Mouse (Mus musculus) E14TG2a.4 (cell line): Measurements from ENCODE around the gene Cdkl5.

Experiments
- CTCF ChIP-seq: conservative IDR thresholded peaks from 2 replicates; pipeline ENCODE4 v1.5.1; 2014; ENCODE audit warnings: low read length
- NANOG ChIP-seq: IDR thresholded peaks from 2 replicates; pipeline ENCODE4 v1.6.1; 2014; ENCODE audit warnings: borderline replicate concordance, low read length, mixed read lengths
- POU5F1 ChIP-seq: IDR thresholded peaks from 2 replicates; pipeline ENCODE4 v1.6.1; 2014; ENCODE audit warnings: low read length, borderline replicate concordance

DNA sequence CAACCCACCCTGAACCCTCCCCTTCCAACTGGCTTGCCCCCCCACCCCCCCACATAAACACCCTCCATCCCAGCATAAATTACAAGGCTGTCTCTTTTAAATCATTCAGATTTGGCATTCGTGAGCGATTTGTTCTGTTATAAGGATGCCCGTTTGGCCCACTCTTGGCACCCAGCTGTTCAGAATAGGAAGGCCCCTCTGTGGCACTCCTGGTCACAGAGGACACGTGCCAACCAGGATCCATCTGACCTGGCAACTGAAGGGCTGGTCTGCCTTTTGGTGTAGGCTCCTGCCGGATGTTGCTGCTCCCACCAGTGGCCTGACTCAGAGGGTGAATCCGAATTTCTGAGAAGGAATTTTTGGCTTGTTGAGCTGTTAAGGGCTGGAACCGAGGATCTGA is 186.3 kb downstream of the Cdkl5 start:
- TF ChIP-seq CTCF (no peak), POU5F1 (no peak), NANOG (no peak)
